Mouse (Mus musculus): ENCODE results near the gene Tcp10a. TPM values are rescaled to one million over a fixed set of nuclear protein-coding genes. Genes with fewer than 3 reads are reported as not detected.
"Not testable (repeated sequence)": the region's sequence is repeated elsewhere in the genome, so short reads cannot be mapped to it uniquely, and the experiment has no call there.

Tcp10a gene
- polyA plus RNA-seq (2016; fragmentation: Nextera tagmentation; extraction: Ambion mirVana), result 0.06 and 0.12 TPM in 2 replicates

GRCm38 (mm10) chr17:7324346-7324745 is at the start of gene Tcp10a:
Tcp10a (plus strand) TSS chr17:7324646.
- H3K4me3 ChIP-seq; H3K9me3 ChIP-seq; H3K27ac ChIP-seq; H3K36me3 ChIP-seq; H3K27me3 ChIP-seq (ENCODE audit: insufficient read depth, poor library complexity, severe bottlenecking); H3K4me1 ChIP-seq: not testable (repeated sequence)
- DNase-seq (ENCODE audit: low spot score), result peak; percentile 24
- WGBS, result 86% methylated on average over 4 of the region's 5 CpGs

- Histone ChIP-seq H3K27ac (no peak overlapping the region), H3K9me3 (no peaks in the 10 kb centered on the region), H3K27me3 (ENCODE audit: insufficient read depth, poor library complexity, severe bottlenecking) (no peaks in the 10 kb centered on the region), H3K4me1 (peaks cover 26% of the 10 kb centered on the region), H3K4me3 (no peak overlapping the region), H3K36me3 (peaks cover 82% of the 10 kb centered on the region)
- no peak for DNase-seq (ENCODE audit: low spot score)
- 88% methylated on average over 15 of the region's 15 CpGs for WGBS
These were observed 45.7 kb upstream of the Tcp10a start for GRCm38 (mm10) chr17:7278702-7279242.

- H3K27me3 ChIP-seq (ENCODE audit: insufficient read depth, poor library complexity, severe bottlenecking), result no peaks in the 10 kb centered on the region
- no peaks in the 10 kb centered on the region for H3K9me3 ChIP-seq
- 93% methylated on average over 9 of the region's 9 CpGs for WGBS
- peaks cover 28% of the 10 kb centered on the region for H3K4me1 ChIP-seq
- H3K4me3 ChIP-seq, result no peak overlapping the region
- H3K27ac ChIP-seq, result no peak overlapping the region
- peaks cover 79% of the 10 kb centered on the region for H3K36me3 ChIP-seq
- DNase-seq (ENCODE audit: low spot score), result no peak
These were observed 45.2 kb upstream of the Tcp10a start for GRCm38 (mm10) chr17:7279251-7279650.

GRCm38 (mm10) chr17:7284297-7284910 is 40.0 kb upstream of the Tcp10a start:
- 24% methylated on average over 8 of the region's 8 CpGs for WGBS
- Histone ChIP-seq H3K9me3 (no peaks in the 10 kb centered on the region), H3K36me3 (peaks cover 61% of the 10 kb centered on the region), H3K4me1 (peaks cover 70% of the 10 kb centered on the region), H3K27ac (peak overlapping the region; percentile 90), H3K27me3 (ENCODE audit: insufficient read depth, poor library complexity, severe bottlenecking) (no peaks in the 10 kb centered on the region), H3K4me3 (no peak overlapping the region)
- peak; percentile 88 for DNase-seq (ENCODE audit: low spot score)

- H3K27ac ChIP-seq, result peak overlapping the region; percentile 90
- no peak overlapping the region for H3K4me3 ChIP-seq
- peaks cover 70% of the 10 kb centered on the region for H3K4me1 ChIP-seq
- H3K9me3 ChIP-seq, result no peaks in the 10 kb centered on the region
- no peaks in the 10 kb centered on the region for H3K27me3 ChIP-seq (ENCODE audit: insufficient read depth, poor library complexity, severe bottlenecking)
- H3K36me3 ChIP-seq, result peaks cover 55% of the 10 kb centered on the region
- no peak for DNase-seq (ENCODE audit: low spot score)
- 63% methylated on average over 12 of the region's 12 CpGs for WGBS
These were observed 39.2 kb upstream of the Tcp10a start for GRCm38 (mm10) chr17:7285292-7285691.

GRCm38 (mm10) chr17:7286422-7287050 is 37.9 kb upstream of the Tcp10a start:
- no peak overlapping the region for H3K4me3 ChIP-seq
- H3K27ac ChIP-seq, result peak overlapping the region; percentile 90
- peaks cover 56% of the 10 kb centered on the region for H3K36me3 ChIP-seq
- no peaks in the 10 kb centered on the region for H3K27me3 ChIP-seq (ENCODE audit: insufficient read depth, poor library complexity, severe bottlenecking)
- peaks cover 70% of the 10 kb centered on the region for H3K4me1 ChIP-seq
- 81% methylated on average over 12 of the region's 12 CpGs for WGBS
- no peak for DNase-seq (ENCODE audit: low spot score)
- no peaks in the 10 kb centered on the region for H3K9me3 ChIP-seq

GRCm38 (mm10) chr17:7292012-7292684 is 32.3 kb upstream of the Tcp10a start:
- Histone ChIP-seq H3K4me3 (no peak overlapping the region), H3K27ac (0 out of 2 replicates have a peak overlapping the region, but pooled peaks have one; percentile 2), H3K27me3 (ENCODE audit: insufficient read depth, poor library complexity, severe bottlenecking) (no peaks in the 10 kb centered on the region), H3K36me3 (peaks cover 78% of the 10 kb centered on the region), H3K4me1 (peaks cover 34% of the 10 kb centered on the region), H3K9me3 (no peaks in the 10 kb centered on the region)
- DNase-seq (ENCODE audit: low spot score), result no peak
- WGBS, result 76% methylated on average over 11 of the region's 11 CpGs

GRCm38 (mm10) chr17:7306278-7307196 is 17.9 kb upstream of the Tcp10a start:
- H3K36me3 ChIP-seq; H3K27ac ChIP-seq; H3K27me3 ChIP-seq (ENCODE audit: insufficient read depth, poor library complexity, severe bottlenecking); DNase-seq (ENCODE audit: low spot score); H3K4me1 ChIP-seq; H3K4me3 ChIP-seq; H3K9me3 ChIP-seq: not testable (repeated sequence)
- WGBS, result 52% methylated on average over 8 of the region's 8 CpGs

- not testable (repeated sequence) for H3K27ac ChIP-seq; H3K9me3 ChIP-seq; H3K27me3 ChIP-seq (ENCODE audit: insufficient read depth, poor library complexity, severe bottlenecking); H3K36me3 ChIP-seq; H3K4me3 ChIP-seq; DNase-seq (ENCODE audit: low spot score); H3K4me1 ChIP-seq
- WGBS, result 66% methylated on average over 7 of the region's 8 CpGs
These were observed 8.6 kb upstream of the Tcp10a start for GRCm38 (mm10) chr17:7315693-7316382.

- not testable (repeated sequence) for H3K4me1 ChIP-seq; H3K27me3 ChIP-seq (ENCODE audit: insufficient read depth, poor library complexity, severe bottlenecking); DNase-seq (ENCODE audit: low spot score); H3K36me3 ChIP-seq; H3K9me3 ChIP-seq; H3K4me3 ChIP-seq; H3K27ac ChIP-seq
- WGBS, result 74% methylated on average over 6 of the region's 6 CpGs
These were observed 4.7 kb upstream of the Tcp10a start for GRCm38 (mm10) chr17:7319789-7320188.

GRCm38 (mm10) chr17:7326415-7326814 is 2.0 kb downstream of the Tcp10a start:
- not testable (repeated sequence) for H3K27me3 ChIP-seq (ENCODE audit: insufficient read depth, poor library complexity, severe bottlenecking); H3K9me3 ChIP-seq; H3K4me3 ChIP-seq; H3K4me1 ChIP-seq; H3K36me3 ChIP-seq; H3K27ac ChIP-seq
- DNase-seq (ENCODE audit: low spot score), result peak; percentile 71
- WGBS, result 13% methylated on average over 7 of the region's 8 CpGs

GRCm38 (mm10) chr17:7332745-7333144 is 8.3 kb downstream of the Tcp10a start:
- H3K4me3 ChIP-seq; H3K27me3 ChIP-seq (ENCODE audit: insufficient read depth, poor library complexity, severe bottlenecking); H3K36me3 ChIP-seq; H3K27ac ChIP-seq; H3K9me3 ChIP-seq; DNase-seq (ENCODE audit: low spot score); H3K4me1 ChIP-seq: not testable (repeated sequence)
- WGBS, result 74% methylated on average over 4 of the region's 5 CpGs

Measured in heart, embryonic 10.5 days (tissue).